Mouse (Mus musculus) heart, adult 2 months (tissue): ENCODE data around the gene Mtor. TPM values are rescaled to one million over a fixed set of nuclear protein-coding genes. Genes with fewer than 3 reads are reported as not detected.

Experiments
- DNase-seq, 2 experiments: peaks; one replicate each; pipeline ENCODE4 v3.0.0; 2021
- H3K27ac ChIP-seq: fragments of 200-600 bp; 2 replicates; pipeline ENCODE4 v1.8.1; 2022
- H3K27me3 ChIP-seq: fragments of 200-500 bp; 2 replicates; pipeline ENCODE4 v1.6.1; 2012; ENCODE audit warnings: mild to moderate bottlenecking, low read length, inconsistent platforms, mixed read lengths; ENCODE audit not compliant: control insufficient read depth, insufficient read depth
- H3K36me3 ChIP-seq: fragments of 200-500 bp; 2 replicates; pipeline ENCODE4 v1.6.1; 2012; ENCODE audit warnings: low read length, inconsistent platforms; ENCODE audit not compliant: control insufficient read depth, insufficient read depth
- H3K4me1 ChIP-seq: fragments of 200-500 bp; 2 replicates; pipeline ENCODE4 v1.6.1; 2011; ENCODE audit warnings: low read length; ENCODE audit not compliant: control insufficient read depth, insufficient read depth
- H3K4me3 ChIP-seq: fragments of 200-600 bp; 2 replicates; pipeline ENCODE4 v1.8.1; 2022
- H3K79me2 ChIP-seq: fragments of 200-500 bp; replicated peaks from 2 replicates; pipeline ENCODE4 v1.6.1; 2012; ENCODE audit warnings: mild to moderate bottlenecking, inconsistent platforms, low read length, moderate library complexity, mixed read lengths; ENCODE audit not compliant: control insufficient read depth, insufficient read depth
- H3K9ac ChIP-seq: fragments of 200-500 bp; 2 replicates; pipeline ENCODE4 v1.6.1; 2012; ENCODE audit warnings: low read depth, mild to moderate bottlenecking, control low read depth, inconsistent platforms, low read length, mixed read lengths
- CTCF ChIP-seq: fragments of 200-600 bp; IDR thresholded peaks from 2 replicates; pipeline ENCODE4 v1.8.1; 2022; ENCODE audit warnings: antibody characterized with exemption, mild to moderate bottlenecking, moderate library complexity
- EP300 ChIP-seq: fragments of 200-500 bp; IDR thresholded peaks from 2 replicates; pipeline ENCODE4 v1.6.1; 2011; ENCODE audit warnings: low read depth, low read length, control low read depth; ENCODE audit not compliant: insufficient read depth
- POLR2A ChIP-seq: fragments of 200-500 bp; IDR thresholded peaks from 2 replicates; pipeline ENCODE4 v1.6.1; 2011; ENCODE audit warnings: mild to moderate bottlenecking, low read depth, low read length, control low read depth; ENCODE audit not compliant: insufficient read depth
- WGBS: fragments of 180-500 bp; shearing (Covaris S2); methylation state at CpG from one replicate; pipeline ENCODE4 v1.1.7; 2018; 5-methylcytosine and 5-hydroxymethylcytosine counted together
- intact Hi-C: fragments of 180-260 bp; cut with DNase I; formaldehyde crosslinking; loops from one replicate; pipeline ENCODE4 v1.15.1; 2025
- polyA plus RNA-seq: library from polyadenylated mRNA; depleted of rRNA; stranded (reverse); fragments of >200 nt; gene quantifications from 2 replicates; pipeline ENCODE4 v1.2.3, GENCODE M21; 2012
- total RNA-seq, 2 experiments: library from RNA; stranded (reverse); gene quantifications; 2 replicates each; pipeline ENCODE4 v1.2.3; 2021

Mtor gene
- total and polyA plus RNA-seq, 3 experiments, result 18.6 to 49.7 (median 40.9) TPM

- 75% methylated on average over 11 of the region's 11 CpGs for WGBS
- Histone ChIP-seq H3K4me3 (no peak overlapping the region), H3K27me3 (no peaks in the 10 kb centered on the region), H3K9ac (no peak overlapping the region), H3K79me2 (no peaks in the 10 kb centered on the region), H3K27ac (no peak overlapping the region), H3K4me1 (no peaks in the 10 kb centered on the region), H3K36me3 (no peaks in the 10 kb centered on the region)
- TF ChIP-seq CTCF (no peak), POLR2A (no peak), EP300 (no peak)
- intact Hi-C loops, result no loop called here
- no peak for DNase-seq
Measured at GRCm38 (mm10) chr4:148469487-148470252, 21.3 kb downstream of the Mtor start.

- H3K79me2 ChIP-seq, result no peaks in the 10 kb centered on the region
- DNase-seq, result no peak
- 83% methylated on average over 10 of the region's 10 CpGs for WGBS
- H3K27ac ChIP-seq, result no peak overlapping the region
- no peak overlapping the region for H3K9ac ChIP-seq
- no peaks in the 10 kb centered on the region; the same call in 1 of the 2 replicates for H3K36me3 ChIP-seq
- no peaks in the 10 kb centered on the region for H3K4me1 ChIP-seq
- intact Hi-C loops, result no loop called here
- H3K4me3 ChIP-seq, result no peak overlapping the region
- TF ChIP-seq POLR2A (no peak), EP300 (no peak), CTCF (no peak)
- no peaks in the 10 kb centered on the region for H3K27me3 ChIP-seq
Measured at GRCm38 (mm10) chr4:148471363-148471806, 23.0 kb downstream of the Mtor start.

GRCm38 (mm10) chr4:148472436-148473174 lies 24.2 kb downstream of the Mtor start:
- Histone ChIP-seq H3K27ac (no peak overlapping the region), H3K79me2 (no peaks in the 10 kb centered on the region), H3K9ac (no peak overlapping the region), H3K27me3 (no peaks in the 10 kb centered on the region), H3K4me1 (no peaks in the 10 kb centered on the region), H3K4me3 (no peak overlapping the region), H3K36me3 (no peaks in the 10 kb centered on the region; the same call in 1 of the 2 replicates)
- TF ChIP-seq CTCF (no peak), POLR2A (no peak), EP300 (no peak)
- 87% methylated on average over 8 of the region's 8 CpGs for WGBS
- no peak for DNase-seq
- intact Hi-C loops, result no loop called here

- no peak overlapping the region for H3K4me3 ChIP-seq
- no peaks in the 10 kb centered on the region for H3K27me3 ChIP-seq
- TF ChIP-seq POLR2A, result no peak
- TF ChIP-seq CTCF, result no peak
- no peak for TF ChIP-seq EP300
- no peaks in the 10 kb centered on the region; the same call in 1 of the 2 replicates for H3K36me3 ChIP-seq
- no peaks in the 10 kb centered on the region for H3K79me2 ChIP-seq
- H3K27ac ChIP-seq, result no peak overlapping the region
- H3K4me1 ChIP-seq, result no peaks in the 10 kb centered on the region
- H3K9ac ChIP-seq, result no peak overlapping the region
- no peak for DNase-seq
- intact Hi-C loops, result no loop called here
- WGBS, result 88% methylated on average over 5 of the region's 5 CpGs
Measured at GRCm38 (mm10) chr4:148473496-148473895, 25.1 kb downstream of the Mtor start.

- no peaks in the 10 kb centered on the region for H3K4me1 ChIP-seq
- H3K36me3 ChIP-seq, result no peaks in the 10 kb centered on the region; the same call in none of the 2 replicates
- H3K9ac ChIP-seq, result no peak overlapping the region
- no peak for TF ChIP-seq EP300
- DNase-seq, result no peak
- no peak overlapping the region for H3K4me3 ChIP-seq
- intact Hi-C loops, result no loop called here
- no peaks in the 10 kb centered on the region for H3K27me3 ChIP-seq
- no peak overlapping the region for H3K27ac ChIP-seq
- no peaks in the 10 kb centered on the region for H3K79me2 ChIP-seq
- 94% methylated on average over 2 of the region's 2 CpGs for WGBS
Measured at GRCm38 (mm10) chr4:148480245-148480644, 31.8 kb downstream of the Mtor start.
